Mouse (Mus musculus) right cerebral cortex, postnatal 25 days (tissue): ENCODE data around the gene Ogg1.

Source experiments
- DNase-seq: peaks from one replicate; pipeline ENCODE4 v3.0.0; 2022

Gene Ogg1

GRCm38 (mm10) chr6:113377172-113377495 lies 50.4 kb downstream of the Ogg1 start:
- no peak for DNase-seq

- peak; percentile 90 for DNase-seq
These were observed 51.0 kb downstream of the Ogg1 start, which contains the start of the genes Tada3 and Arpc4 for GRCm38 (mm10) chr6:113377496-113378385. Gene Tada3 (minus strand): TSS chr6:113377883. Gene Arpc4 (plus strand): TSS chr6:113378115.

- DNase-seq = no peak
These were observed 52.5 kb downstream of the Ogg1 start for GRCm38 (mm10) chr6:113379246-113379645.

DNA sequence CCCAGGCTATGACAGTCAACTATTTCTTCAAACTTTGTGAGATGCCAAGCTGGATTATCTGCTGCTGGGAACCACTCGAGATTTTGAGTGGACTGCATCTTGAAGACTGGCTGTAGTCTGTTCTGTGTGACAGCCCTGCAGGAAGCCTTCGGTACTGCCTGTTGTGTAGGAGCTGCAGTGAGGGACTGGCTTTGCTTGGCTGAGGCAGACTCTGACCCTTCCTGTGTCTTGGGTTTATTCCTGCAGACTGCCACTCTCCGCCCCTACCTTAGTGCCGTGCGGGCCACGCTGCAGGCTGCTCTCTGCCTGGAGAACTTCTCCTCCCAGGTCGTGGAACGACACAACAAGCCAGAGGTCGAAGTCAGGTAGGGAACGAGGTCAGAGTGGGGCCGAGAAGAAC lies 53.7 kb downstream of the Ogg1 start:
- no peak for DNase-seq

DNA sequence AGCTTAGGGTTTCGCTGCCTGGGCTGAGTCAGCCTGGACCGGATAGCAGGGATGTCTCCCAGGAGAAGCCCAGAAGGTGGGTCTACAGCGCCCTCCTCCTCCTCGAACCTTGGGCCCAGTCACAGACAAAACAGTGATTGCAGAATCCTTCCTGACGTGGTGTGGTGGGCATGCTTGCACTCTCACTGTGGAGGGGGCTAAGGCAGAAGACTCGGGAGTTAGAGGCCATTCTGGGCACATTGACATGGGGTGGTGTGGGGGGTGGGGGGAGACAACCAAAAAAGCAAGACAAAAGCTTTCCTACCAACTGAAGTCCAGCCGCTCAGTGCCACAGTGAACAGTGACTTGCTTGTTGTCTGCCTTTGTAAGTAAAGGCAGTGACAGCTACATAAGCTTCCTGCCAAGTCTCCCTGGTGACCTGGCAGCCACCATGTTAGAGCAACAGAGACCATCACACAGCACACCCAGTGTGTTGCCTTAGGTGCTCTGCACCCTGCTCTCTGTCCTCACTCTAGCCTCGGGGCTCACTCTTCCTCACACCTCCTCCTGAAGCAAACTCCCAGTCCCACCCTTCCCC lies 57.7 kb downstream of the Ogg1 start:
- no peak for DNase-seq
